Mouse (Mus musculus) T-helper 2 cell (primary cell): ENCODE measurements around the gene Gm45062.

Source experiments
- in situ Hi-C: fragments of 300-600 bp; cut with MboI, MseI; formaldehyde crosslinking; loops from one replicate; pipeline ENCODE4 v1.15.1; 2025; ENCODE audit warnings: high pct_unique_total_duplicates

The Gm45062 gene

GRCm38 (mm10) chr6:8368198-8368864, 109.1 kb downstream of the Gm45062 start:
- in situ Hi-C loops: no loop called here

- in situ Hi-C loops: loop anchor here (5.0 kb wide), 1 partner anchor 107 kb away; no protein-coding TSS in a partner anchor
These were observed 111.4 kb downstream of the Gm45062 start for GRCm38 (mm10) chr6:8370624-8371023.

GRCm38 (mm10) chr6:8373051-8373450, 113.8 kb downstream of the Gm45062 start:
- in situ Hi-C loops: loop anchor here (5.0 kb wide), 1 partner anchor 104 kb away; no protein-coding TSS in a partner anchor

- in situ Hi-C loops: loop anchor here (5.0 kb wide), 1 partner anchor 103 kb away; no protein-coding TSS in a partner anchor
These were observed 114.6 kb downstream of the Gm45062 start for GRCm38 (mm10) chr6:8373851-8374250.

- in situ Hi-C loops: loop anchor here (5.0 kb wide), 1 partner anchor 103 kb away; no protein-coding TSS in a partner anchor
These were observed 115.0 kb downstream of the Gm45062 start for GRCm38 (mm10) chr6:8374290-8374689.

GRCm38 (mm10) chr6:8374712-8375111, 115.5 kb downstream of the Gm45062 start:
- in situ Hi-C loops: loop anchor here (5.0 kb wide), 1 partner anchor 103 kb away; no protein-coding TSS in a partner anchor

GRCm38 (mm10) chr6:8376351-8376750, 117.1 kb downstream of the Gm45062 start:
- in situ Hi-C loops: no loop called here

- in situ Hi-C loops: no loop called here
These were observed 118.4 kb downstream of the Gm45062 start for GRCm38 (mm10) chr6:8377667-8378066.

- in situ Hi-C loops: no loop called here
These were observed 130.1 kb downstream of the Gm45062 start for GRCm38 (mm10) chr6:8389307-8389706.

- in situ Hi-C loops: no loop called here
These were observed 131.0 kb downstream of the Gm45062 start for GRCm38 (mm10) chr6:8390296-8390695.

GRCm38 (mm10) chr6:8390935-8391334, 131.7 kb downstream of the Gm45062 start:
- in situ Hi-C loops: no loop called here

GRCm38 (mm10) chr6:8393029-8393428, 133.8 kb downstream of the Gm45062 start:
- in situ Hi-C loops: no loop called here

- in situ Hi-C loops: no loop called here
These were observed 134.8 kb downstream of the Gm45062 start for GRCm38 (mm10) chr6:8394044-8394443.

- in situ Hi-C loops: no loop called here
These were observed 135.8 kb downstream of the Gm45062 start for GRCm38 (mm10) chr6:8395061-8395460.

GRCm38 (mm10) chr6:8397252-8397651, 138.0 kb downstream of the Gm45062 start:
- in situ Hi-C loops: no loop called here

- in situ Hi-C loops: no loop called here
These were observed 140.5 kb downstream of the Gm45062 start for GRCm38 (mm10) chr6:8399710-8400109.

- in situ Hi-C loops: no loop called here
These were observed 143.9 kb downstream of the Gm45062 start for GRCm38 (mm10) chr6:8403127-8403526.

- in situ Hi-C loops: no loop called here
These were observed 146.6 kb downstream of the Gm45062 start for GRCm38 (mm10) chr6:8405844-8406243.

- in situ Hi-C loops: no loop called here
These were observed 149.1 kb downstream of the Gm45062 start for GRCm38 (mm10) chr6:8408332-8408731.

GRCm38 (mm10) chr6:8409865-8410264, 150.6 kb downstream of the Gm45062 start:
- in situ Hi-C loops: no loop called here

- in situ Hi-C loops: no loop called here
These were observed 153.8 kb downstream of the Gm45062 start for GRCm38 (mm10) chr6:8412845-8413598.

GRCm38 (mm10) chr6:8414020-8414419, 154.8 kb downstream of the Gm45062 start:
- in situ Hi-C loops: no loop called here

- in situ Hi-C loops: no loop called here
These were observed 156.6 kb downstream of the Gm45062 start for GRCm38 (mm10) chr6:8415823-8416222.
